In genomic region chr19:43442269-43442668, GRCm38 (mm10) we compare ENCODE assay signal across 11 mouse cellular contexts. TPM values are rescaled to one million over a fixed set of nuclear protein-coding genes. Genes with fewer than 3 reads are reported as not detected.
A peak's percentile ranks its signal among the peaks of the same experiment; 100 is the strongest.
DNase-seq lines count a peak whose midpoint lies in the region; ATAC-seq and TF ChIP-seq lines count a peak whose summit lies in the region.
"Had no signal": no experiment of that assay in that cellular context is flagged by ENCODE, and none has a peak within 500 bp of the region (broad histone marks: within the 10 kb centered on the region; RNA-seq: fewer than 3 reads in every experiment).

No protein-coding gene starts in this region.

- H3K4me1 ChIP-seq in kidney, embryonic 15.5 days = peaks cover 19% of the 10 kb centered on the region
- peaks cover 3% of the 10 kb centered on the region for H3K4me1 ChIP-seq in cortical plate, adult 2 months (ENCODE audit: control insufficient read depth, insufficient read depth, low read length)
- no peaks in the 10 kb centered on the region for H3K4me1 ChIP-seq in hindbrain, embryonic 11.5 days (replicated peaks; ENCODE audit: control insufficient read depth, insufficient read depth, low read length)
- H3K4me1 ChIP-seq in midbrain, postnatal 0 days (ENCODE audit: insufficient read depth, low read length) = peaks cover 8% of the 10 kb centered on the region; the same call in 1 of the 2 replicates

- 26% methylated on average over 6 of the region's 6 CpGs for WGBS in kidney, embryonic 15.5 days
- WGBS in hindbrain, embryonic 11.5 days = 42% methylated on average over 6 of the region's 6 CpGs
- WGBS in midbrain, postnatal 0 days = 48% methylated on average over 6 of the region's 6 CpGs

- peaks cover 5% of the 10 kb centered on the region; the same call in 1 of the 2 replicates for H3K9me3 ChIP-seq in kidney, embryonic 15.5 days (replicated peaks)
- H3K9me3 ChIP-seq in hindbrain, embryonic 11.5 days (ENCODE audit: control insufficient read depth, low read length) = peaks cover 5% of the 10 kb centered on the region
- no peaks in the 10 kb centered on the region for H3K9me3 ChIP-seq in midbrain, postnatal 0 days (ENCODE audit: low read length)

- H3K36me3 ChIP-seq in kidney, embryonic 15.5 days = no peaks in the 10 kb centered on the region
- H3K36me3 ChIP-seq in hindbrain, embryonic 11.5 days (ENCODE audit: control insufficient read depth, insufficient read depth, low read length) = no peaks in the 10 kb centered on the region
- H3K36me3 ChIP-seq in midbrain, postnatal 0 days (ENCODE audit: insufficient read depth, low read length) = no peaks in the 10 kb centered on the region

- DNase-seq in kidney, adult 18-20 months = no peak
- peak; percentile 22 for DNase-seq in hindbrain, embryonic 11.5 days (ENCODE audit: low spot score)
- DNase-seq in midbrain, postnatal 0 days (ENCODE audit: low spot score) = no peak
- DNase-seq in c-Kit-positive CD71-positive TER-119-positive erythroid progenitor cells, embryonic 14.5 days (ENCODE audit: low spot score) = no peak
- no peak for DNase-seq in right cerebral cortex, postnatal 14 days
- DNase-seq in cerebellum, adult 9-10 months = no peak
- DNase-seq: heart, postnatal 36 days had no signal

- no peak overlapping the region for H3K9ac ChIP-seq in kidney, embryonic 15.5 days
- H3K9ac ChIP-seq in hindbrain, embryonic 11.5 days (ENCODE audit: low read depth, low read length) = no peak overlapping the region
- peak overlapping the region; percentile 83; the same call in 1 of the 2 replicates for H3K9ac ChIP-seq in midbrain, postnatal 0 days (replicated peaks; ENCODE audit: low read length, poor library complexity, severe bottlenecking)

- ATAC-seq in kidney, embryonic 15.5 days (replicated peaks; ENCODE audit: low FRiP score) = no peak
- no peak for ATAC-seq in hindbrain, embryonic 11.5 days (ENCODE audit: low FRiP score)
- ATAC-seq in midbrain, postnatal 0 days (ENCODE audit: low FRiP score) = no peak

- no peak for TF ChIP-seq POLR2A in cortical plate, adult 2 months (IDR thresholded peaks at IDR 0.05; ENCODE audit: extremely low read depth, insufficient read depth, low read length)

- no peak overlapping the region for H3K4me2 ChIP-seq in kidney, embryonic 15.5 days
- peak overlapping the region; percentile 100; the same call in 1 of the 2 replicates for H3K4me2 ChIP-seq in hindbrain, embryonic 11.5 days (replicated peaks; ENCODE audit: low read depth, low read length)
- H3K4me2 ChIP-seq in midbrain, postnatal 0 days (ENCODE audit: low read depth, low read length, poor library complexity, severe bottlenecking) = peak overlapping the region; percentile 93

- H3K27ac ChIP-seq in kidney, embryonic 15.5 days = no peak overlapping the region
- no peak overlapping the region for H3K27ac ChIP-seq in cortical plate, adult 2 months (ENCODE audit: insufficient read depth, low read length)
- H3K27ac ChIP-seq in hindbrain, embryonic 11.5 days (ENCODE audit: low read depth, low read length) = no peak overlapping the region
- no peak overlapping the region for H3K27ac ChIP-seq in midbrain, postnatal 0 days (ENCODE audit: low read depth, low read length)

- H3K27me3 ChIP-seq in kidney, embryonic 15.5 days = peaks cover 70% of the 10 kb centered on the region
- peaks cover 18% of the 10 kb centered on the region for H3K27me3 ChIP-seq in hindbrain, embryonic 11.5 days (ENCODE audit: control insufficient read depth, insufficient read depth, low read length)
- no peaks in the 10 kb centered on the region for H3K27me3 ChIP-seq in midbrain, postnatal 0 days (ENCODE audit: insufficient read depth, low read length)

- peak overlapping the region; percentile 63; the same call in 1 of the 2 replicates for H3K4me3 ChIP-seq in kidney, embryonic 15.5 days (replicated peaks)
- H3K4me3 ChIP-seq in cortical plate, adult 2 months (ENCODE audit: insufficient read depth, low read length) = peak overlapping the region; percentile 89
- H3K4me3 ChIP-seq in hindbrain, embryonic 11.5 days (ENCODE audit: low read depth, low read length) = peak overlapping the region; percentile 74; the same call in 1 of the 2 replicates
- H3K4me3 ChIP-seq in midbrain, postnatal 0 days (ENCODE audit: low read depth, low read length) = peak overlapping the region; percentile 67; the same call in 1 of the 2 replicates

- TF ChIP-seq CTCF in cortical plate, adult 2 months (IDR thresholded peaks at IDR 0.05; ENCODE audit: extremely low read depth, insufficient read depth, low read length) = no peak
- no peak for TF ChIP-seq CTCF in midbrain, postnatal 0 days (IDR thresholded peaks at IDR 0.05)

RNA-seq across cellular contexts. Expression of gene Cnnm1, which starts 2.0 kb away (rescaled TPM):
- 0.19 TPM in 2 replicates for polyA plus RNA-seq in kidney, embryonic 15.5 days (2015; fragmentation: Nextera tagmentation; extraction: Ambion mirVana)
- polyA plus RNA-seq in cortical plate, adult 2 months (2012; rRNA removed) = 52.6 and 59.8 TPM in 2 replicates
- 0.39 and 1.1 TPM in 2 replicates for polyA plus RNA-seq in hindbrain, embryonic 11.5 days (2014; fragmentation: Nextera tagmentation; extraction: Ambion mirVana)
- 7.5 and 9.7 TPM in 2 replicates for total RNA-seq in midbrain, postnatal 0 days (2014; rRNA removed)
- 2.7 and 3.3 TPM in 2 replicates for polyA plus RNA-seq in midbrain, postnatal 0 days (2015; fragmentation: Nextera tagmentation; extraction: Ambion mirVana)
- total RNA-seq: heart, postnatal 36 days; MEL had no signal

RNA-seq across cellular contexts. Expression of gene Hpse2, which starts 54.1 kb away (rescaled TPM):
- 0.49 and 1.8 TPM in 2 replicates for polyA plus RNA-seq in kidney, embryonic 15.5 days (2015; fragmentation: Nextera tagmentation; extraction: Ambion mirVana)
- 0.02 TPM in 2 replicates for polyA plus RNA-seq in cortical plate, adult 2 months (2012; rRNA removed)
- 0.68 and 0.73 TPM in 2 replicates for polyA plus RNA-seq in hindbrain, embryonic 11.5 days (2014; fragmentation: Nextera tagmentation; extraction: Ambion mirVana)
- total RNA-seq in midbrain, postnatal 0 days (2014; rRNA removed) = 0.09 and 0.55 TPM in 2 replicates
- 0.23 and 0.32 TPM in 2 replicates for polyA plus RNA-seq in midbrain, postnatal 0 days (2015; fragmentation: Nextera tagmentation; extraction: Ambion mirVana)
- total RNA-seq: liver, adult 2 months; MEL had no signal
- polyA plus RNA-seq: liver, adult 2 months had no signal

Comparison
In these comparisons a context has a peak if more than half of its experiments do, and no peak if none do; other contexts are left out.
1. RNA of gene Cnnm1, which starts 2.0 kb away (polyA plus RNA-seq): 52.6 to 59.8 TPM in cortical plate, adult 2 months; 2.7 to 3.3 TPM in midbrain, postnatal 0 days, 0.39 to 1.1 TPM in hindbrain, embryonic 11.5 days and 0.19 TPM in kidney, embryonic 15.5 days; every median in the first group is over 10 times any median in the second.
2. Peak in every context shown above with its lines, with median percentiles within 50 percentile points of each other: H3K4me3 ChIP-seq.